Mouse (Mus musculus) stomach, embryonic 14.5 days (tissue): Measurements from ENCODE around the gene Pld6. TPM values are rescaled to one million over a fixed set of nuclear protein-coding genes. Genes with fewer than 3 reads are reported as not detected.
"Not testable (repeated sequence)": the region's sequence is repeated elsewhere in the genome, so short reads cannot be mapped to it uniquely, and the experiment has no call there.

Experiments used
- ATAC-seq: fragments of 200-750 bp; cut with Nextera tagmentation; 2 replicates; pipeline ENCODE4 v1.8.0; 2017; ENCODE audit warnings: low read depth, moderate TSS enrichment; ENCODE audit not compliant: insufficient number of reproducible peaks, insufficient read depth, low FRiP score
- H3K27ac ChIP-seq: fragments of 300-500 bp; sonication (generic); 2 replicates; pipeline ENCODE4 v1.5.1; 2014; ENCODE audit warnings: mild to moderate bottlenecking, low read length, moderate library complexity, mixed read lengths
- H3K27me3 ChIP-seq: fragments of 300-500 bp; sonication (generic); 2 replicates; pipeline ENCODE4 v1.6.1; 2014; ENCODE audit warnings: low read length, control low read depth, mixed read lengths; ENCODE audit not compliant: control insufficient read depth, insufficient read depth
- H3K36me3 ChIP-seq: fragments of 300-500 bp; sonication (generic); 2 replicates; pipeline ENCODE4 v1.6.1; 2014; ENCODE audit warnings: mild to moderate bottlenecking, control low read depth, low read length, moderate library complexity, mixed read lengths; ENCODE audit not compliant: control insufficient read depth, insufficient read depth
- H3K4me1 ChIP-seq: fragments of 300-500 bp; sonication (generic); 2 replicates; pipeline ENCODE4 v1.6.1; 2014; ENCODE audit warnings: low read length, control low read depth, mixed read lengths; ENCODE audit not compliant: control insufficient read depth, insufficient read depth
- H3K4me2 ChIP-seq: fragments of 300-500 bp; sonication (generic); replicated peaks from 2 replicates; pipeline ENCODE4 v1.6.1; 2014; ENCODE audit warnings: low read depth, low read length, control low read depth
- H3K4me3 ChIP-seq: fragments of 300-500 bp; sonication (generic); 2 replicates; pipeline ENCODE4 v1.5.1; 2014; ENCODE audit warnings: low read depth, low read length, control low read depth
- H3K9ac ChIP-seq: fragments of 300-500 bp; sonication (generic); replicated peaks from 2 replicates; pipeline ENCODE4 v1.6.1; 2014; ENCODE audit warnings: low read depth, mild to moderate bottlenecking, control low read depth, low read length, moderate library complexity, mixed read lengths
- H3K9me3 ChIP-seq: fragments of 300-500 bp; sonication (generic); 2 replicates; pipeline ENCODE4 v1.6.1; 2016; ENCODE audit warnings: low read depth, low read length, control low read depth; ENCODE audit not compliant: control insufficient read depth
- WGBS: fragments of 180-500 bp; shearing (Covaris S2); extraction: QIAGEN DNeasy Blood & Tissue Kit; methylation state at CpG from one replicate; pipeline ENCODE4 v1.1.7; 2014; 5-methylcytosine and 5-hydroxymethylcytosine counted together
- polyA plus RNA-seq: library from polyadenylated mRNA; unstranded; fragments of >200 nt; fragmentation: Nextera tagmentation; extraction: Ambion mirVana; gene quantifications from 2 replicates; pipeline ENCODE4 v1.2.1, GENCODE M21; 2014

Gene Pld6
- polyA plus RNA-seq, 1 experiment from 2014 or later, result 1.7 TPM

- peaks cover 8% of the 10 kb centered on the region; the same call in 1 of the 2 replicates for H3K4me1 ChIP-seq
- H3K27ac ChIP-seq, result no peak overlapping the region
- H3K9ac ChIP-seq, result no peak overlapping the region
- ATAC-seq, result no peak
- no peak overlapping the region for H3K4me3 ChIP-seq
- H3K27me3 ChIP-seq, result no peaks in the 10 kb centered on the region
- WGBS, result 91% methylated on average over 12 of the region's 12 CpGs
- H3K4me2 ChIP-seq, result no peak overlapping the region
- H3K9me3 ChIP-seq, result no peaks in the 10 kb centered on the region
- peaks cover 75% of the 10 kb centered on the region for H3K36me3 ChIP-seq
These were observed 50.2 kb downstream of the Pld6 start for GRCm38 (mm10) chr11:59737250-59737649.

GRCm38 (mm10) chr11:59735938-59736337, 51.5 kb downstream of the Pld6 start:
- ATAC-seq, H3K27me3 ChIP-seq, H3K27ac ChIP-seq, H3K9me3 ChIP-seq, H3K9ac ChIP-seq, H3K4me2 ChIP-seq, H3K4me3 ChIP-seq: not testable (repeated sequence)
- peaks cover 14% of the 10 kb centered on the region; the same call in 1 of the 2 replicates for H3K4me1 ChIP-seq
- H3K36me3 ChIP-seq, result peaks cover 63% of the 10 kb centered on the region
- WGBS, result 91% methylated on average over 4 of the region's 4 CpGs

- WGBS, result 55% methylated on average over 1 of the region's 1 CpGs
- no peaks in the 10 kb centered on the region for H3K9me3 ChIP-seq
- peaks cover 14% of the 10 kb centered on the region; the same call in 1 of the 2 replicates for H3K4me1 ChIP-seq
- no peak for ATAC-seq
- no peak overlapping the region for H3K27ac ChIP-seq
- no peaks in the 10 kb centered on the region for H3K27me3 ChIP-seq
- H3K9ac ChIP-seq, result no peak overlapping the region
- no peak overlapping the region for H3K4me2 ChIP-seq
- H3K36me3 ChIP-seq, result peaks cover 54% of the 10 kb centered on the region
- no peak overlapping the region for H3K4me3 ChIP-seq
These were observed 53.1 kb downstream of the Pld6 start for GRCm38 (mm10) chr11:59734335-59734734.

Other genes starting within 250 kb of the Pld6 start
- 0.14 and 0.27 TPM in 2 replicates for gene Nlrp3, start 246.1 kb downstream of the Pld6 start, polyA plus RNA-seq
- gene Olfr222, start 211.4 kb downstream of the Pld6 start, polyA plus RNA-seq, result not detected in 2 replicates
- not detected in 2 replicates for gene Olfr223, start 194.4 kb downstream of the Pld6 start, polyA plus RNA-seq
- gene Mprip, start 126.3 kb downstream of the Pld6 start, polyA plus RNA-seq, result 68.8 and 69.1 TPM in 2 replicates
- 25.2 and 31.5 TPM in 2 replicates for gene Flcn, start 22.4 kb upstream of the Pld6 start, polyA plus RNA-seq
- gene Nt5m, start 51.8 kb upstream of the Pld6 start, polyA plus RNA-seq, result 31.6 and 36.6 TPM in 2 replicates
- gene Cops3, start 52.2 kb upstream of the Pld6 start, polyA plus RNA-seq, result 206 and 221 TPM in 2 replicates
- 38.4 and 39.1 TPM in 2 replicates for gene Med9, start 160.6 kb upstream of the Pld6 start, polyA plus RNA-seq
- 2.0 and 2.3 TPM in 2 replicates for gene Rasd1, start 177.3 kb upstream of the Pld6 start, polyA plus RNA-seq